Mouse (Mus musculus): ENCODE measurements around the gene Olfr1413.

Gene Olfr1413

DNA sequence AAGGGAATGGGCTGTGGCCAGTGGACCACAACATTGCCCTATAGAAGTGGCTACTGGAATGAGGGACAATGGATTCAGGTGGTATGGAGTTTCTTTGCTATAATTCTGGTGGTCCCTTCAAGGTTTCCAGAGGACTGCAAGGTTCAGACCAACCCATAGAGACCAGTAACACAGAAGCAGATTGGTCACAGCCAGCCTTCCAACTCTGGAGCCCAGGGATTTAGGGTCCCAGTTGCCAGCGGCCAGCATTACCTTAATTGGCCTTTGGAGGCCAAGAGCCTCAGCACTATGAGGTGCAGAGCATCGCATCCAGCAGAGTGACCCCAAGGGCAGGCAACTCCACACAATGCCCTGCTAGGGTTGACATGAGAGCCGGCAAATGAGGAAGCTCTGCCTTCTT, at the start of gene Olfr1413:
Gene Olfr1413 (plus strand): TSS at position 301 of the 400 bp plus-strand sequence.
- DNase-seq = no peak

DNA sequence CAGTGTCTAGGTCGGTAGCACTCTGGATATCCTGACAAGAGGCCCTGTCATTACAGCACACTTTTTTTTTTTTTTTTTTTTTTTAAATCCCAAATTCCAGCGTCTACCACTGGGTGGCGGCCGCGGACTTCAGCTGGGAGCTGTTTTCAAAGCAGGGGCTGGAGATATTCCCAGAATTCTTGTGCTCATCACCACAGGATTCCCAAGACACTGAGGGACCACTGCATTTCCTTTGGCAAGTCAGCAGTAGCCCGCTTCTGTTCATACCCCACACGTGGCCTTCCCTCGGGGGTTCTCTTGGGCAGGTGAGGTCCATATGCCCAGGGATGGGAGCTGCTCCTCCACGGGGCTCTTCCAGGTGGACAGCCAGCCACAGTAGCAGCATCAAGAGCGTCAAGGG, 49.7 kb upstream of the Olfr1413 start:
- DNase-seq = peak; percentile 48 to 66

DNA sequence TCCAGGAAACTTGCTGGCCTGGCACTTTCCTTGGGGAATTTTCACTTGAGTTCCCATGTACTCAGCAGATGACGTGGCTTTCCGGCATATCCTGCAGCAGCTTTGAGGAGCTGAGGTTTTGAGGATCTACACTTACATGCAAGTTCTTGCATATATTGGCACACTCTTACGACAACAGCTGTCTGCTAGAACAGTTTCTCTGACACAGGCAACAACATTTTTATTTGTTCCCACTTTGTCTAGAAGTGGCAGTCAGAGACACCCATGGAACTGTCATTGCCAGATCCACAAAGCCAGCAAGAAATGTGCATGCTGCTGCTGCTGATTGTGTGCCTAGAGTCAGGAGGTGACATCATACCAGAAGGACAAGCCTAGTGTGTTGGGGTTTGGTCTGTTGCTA, 47.4 kb upstream of the Olfr1413 start:
- DNase-seq = no peak

DNA sequence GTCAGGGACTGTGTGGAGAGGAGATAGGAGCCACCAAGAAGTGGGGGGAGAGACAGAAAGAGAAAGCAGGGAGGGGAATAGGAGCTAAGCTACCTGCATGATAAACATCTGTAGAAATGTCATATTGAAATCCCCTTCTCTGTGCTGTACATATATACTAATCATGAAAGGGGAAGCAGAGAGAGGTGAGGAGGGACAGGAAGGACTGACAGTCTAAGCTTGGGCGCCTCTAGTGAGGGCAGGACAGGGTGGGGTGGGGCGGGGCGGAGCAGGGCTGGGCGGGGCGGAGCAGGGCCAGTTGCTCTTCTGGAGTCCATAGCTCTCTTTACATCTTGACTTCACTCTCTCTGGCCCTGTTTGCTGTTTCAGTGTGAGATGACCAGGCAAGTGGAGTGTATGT, 34.1 kb upstream of the Olfr1413 start:
- DNase-seq = no peak

DNA sequence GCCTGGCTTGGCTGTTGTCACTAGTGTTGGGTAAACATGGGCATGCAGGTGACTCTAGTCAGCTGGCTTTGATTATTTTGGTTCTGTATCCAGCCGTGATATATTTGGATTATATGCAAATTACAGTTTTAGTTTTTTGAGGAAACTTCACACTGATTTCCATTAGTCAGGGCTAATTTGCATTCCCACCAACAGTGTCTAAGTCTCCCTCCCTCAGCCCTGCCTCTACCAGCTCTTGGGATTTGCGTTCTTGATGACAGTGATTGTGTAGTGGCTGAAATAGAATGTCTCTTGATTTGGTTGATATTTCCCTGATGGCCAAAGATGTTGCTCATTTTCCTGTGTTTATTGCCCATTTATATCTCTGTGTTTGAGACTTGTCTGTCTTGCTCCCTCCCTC, 32.1 kb upstream of the Olfr1413 start:
- DNase-seq = no peak

DNA sequence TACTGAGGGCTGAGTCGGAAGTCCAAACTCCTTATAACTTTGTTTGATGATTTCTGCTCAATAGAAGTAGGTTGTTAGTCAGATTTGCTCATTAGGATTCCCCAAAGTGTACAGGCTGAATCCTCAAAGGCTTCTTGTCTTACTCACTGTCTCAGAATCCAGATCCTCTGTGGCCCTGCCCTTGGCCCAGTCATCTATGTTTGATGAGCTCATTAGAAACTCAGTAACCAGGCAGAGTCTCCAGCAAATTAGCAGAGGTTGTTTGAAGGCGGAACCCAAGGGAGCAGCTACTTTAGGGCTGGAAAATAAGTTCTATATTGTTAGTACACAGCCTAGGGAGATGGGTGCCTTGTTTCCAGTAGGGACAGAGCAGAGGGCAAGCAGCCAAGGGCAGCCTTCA, 25.2 kb upstream of the Olfr1413 start:
- no peak for DNase-seq

DNA sequence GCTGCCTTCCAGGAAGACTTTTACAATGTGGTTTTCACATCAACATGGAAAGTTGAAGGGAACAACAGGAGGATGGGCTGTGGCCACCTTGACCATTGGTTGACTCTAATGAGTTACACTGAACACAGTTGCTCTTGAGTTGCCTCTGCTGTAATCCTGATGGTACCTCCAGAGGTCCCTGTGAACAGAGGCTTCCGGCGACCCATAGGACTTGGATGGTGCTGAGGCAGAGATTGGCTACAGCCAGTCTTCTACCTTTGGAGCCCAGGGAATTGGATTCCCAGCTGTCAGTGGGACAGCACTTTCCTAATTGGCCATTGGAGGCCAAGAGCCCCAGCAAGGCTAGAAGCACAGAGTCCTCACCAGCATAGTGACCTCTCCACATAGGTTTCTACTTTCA, 14.4 kb downstream of the Olfr1413 start, which contains the start of gene Olfr1412:
Gene Olfr1412 (plus strand): TSS at position 301 of the 400 bp plus-strand sequence.
- DNase-seq = no peak

DNA sequence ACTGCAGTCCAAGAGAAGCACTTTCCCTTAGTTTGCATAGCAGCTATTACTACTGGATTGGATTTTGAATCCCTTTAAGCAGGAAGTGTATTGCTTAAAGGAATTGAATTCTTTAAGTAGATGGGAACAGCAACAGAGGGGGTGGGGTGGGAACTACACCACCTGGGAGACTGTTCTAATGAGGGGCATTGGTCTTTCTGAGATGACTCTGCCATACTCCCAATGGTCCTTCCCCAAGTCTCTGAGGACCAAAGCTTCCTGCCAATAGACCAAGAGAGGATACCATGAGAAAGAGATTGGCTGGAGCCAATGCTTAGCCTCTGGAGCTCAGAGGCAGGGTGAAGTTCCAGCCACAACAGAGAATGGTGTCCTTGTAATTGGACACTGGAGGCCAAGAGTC, 23.0 kb downstream of the Olfr1413 start, which contains the start of gene Olfr1411:
Gene Olfr1411 (plus strand): TSS at position 301 of the 400 bp plus-strand sequence.
- no peak for DNase-seq

DNA sequence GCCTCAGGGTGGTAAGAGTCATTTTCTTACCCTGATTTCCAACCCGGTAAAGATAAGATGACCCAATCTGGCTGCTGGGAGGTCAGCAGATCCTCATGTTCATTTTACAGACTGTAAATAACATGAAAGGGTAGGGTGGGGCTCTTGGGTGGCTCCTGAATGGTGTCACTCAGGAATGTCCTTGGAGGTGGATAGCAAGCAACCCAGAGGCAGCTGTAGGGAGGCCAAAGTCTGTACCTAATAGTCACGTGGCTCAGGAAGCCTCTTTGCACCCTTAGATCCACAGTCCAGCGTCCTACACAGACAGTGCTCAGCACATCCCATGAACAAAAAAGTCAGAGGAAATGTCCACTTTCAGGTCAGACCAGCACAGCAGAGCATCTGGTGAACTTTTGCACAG, 24.9 kb downstream of the Olfr1413 start:
- no peak for DNase-seq

DNA sequence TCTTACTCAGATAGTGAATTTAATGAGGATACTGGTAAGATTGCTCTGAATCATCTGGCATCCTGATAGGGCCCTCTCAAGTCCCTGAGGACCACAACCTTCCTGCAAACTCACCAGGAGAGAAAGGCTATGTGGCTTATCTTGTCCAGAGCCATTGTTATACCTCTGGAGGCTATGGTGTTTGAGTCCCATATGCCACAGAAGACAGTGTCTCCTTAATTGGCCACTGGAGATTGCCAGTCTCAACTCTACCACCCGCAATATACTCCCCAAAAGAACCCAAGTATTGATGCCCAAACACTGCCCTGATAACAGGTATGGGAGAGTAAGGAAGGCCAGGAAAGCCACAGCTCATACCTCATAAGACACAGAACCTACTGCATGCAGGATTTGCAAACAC, 34.4 kb downstream of the Olfr1413 start, which contains the start of gene Olfr1410:
Gene Olfr1410 (plus strand): TSS at position 301 of the 400 bp plus-strand sequence.
- DNase-seq = no peak

DNA sequence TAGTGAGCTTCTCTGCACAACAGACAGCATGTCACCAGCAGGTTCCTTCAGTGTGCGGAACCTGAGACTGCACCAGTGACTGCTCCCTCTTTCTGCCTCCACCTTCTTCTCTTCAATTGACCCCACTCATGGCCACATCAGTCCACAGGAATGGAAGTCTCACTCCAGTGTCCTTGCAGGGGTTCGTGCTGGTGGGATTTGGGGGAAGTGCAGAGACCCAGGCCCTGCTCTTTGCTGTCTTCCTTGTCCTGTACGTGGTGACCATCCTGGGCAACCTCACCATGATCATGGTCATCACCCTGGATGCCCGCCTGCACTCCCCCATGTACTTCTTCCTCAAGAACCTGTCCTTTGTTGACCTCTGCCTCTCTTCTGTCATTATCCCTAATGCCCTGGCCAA, 36.6 kb downstream of the Olfr1413 start:
- no peak for DNase-seq

DNA sequence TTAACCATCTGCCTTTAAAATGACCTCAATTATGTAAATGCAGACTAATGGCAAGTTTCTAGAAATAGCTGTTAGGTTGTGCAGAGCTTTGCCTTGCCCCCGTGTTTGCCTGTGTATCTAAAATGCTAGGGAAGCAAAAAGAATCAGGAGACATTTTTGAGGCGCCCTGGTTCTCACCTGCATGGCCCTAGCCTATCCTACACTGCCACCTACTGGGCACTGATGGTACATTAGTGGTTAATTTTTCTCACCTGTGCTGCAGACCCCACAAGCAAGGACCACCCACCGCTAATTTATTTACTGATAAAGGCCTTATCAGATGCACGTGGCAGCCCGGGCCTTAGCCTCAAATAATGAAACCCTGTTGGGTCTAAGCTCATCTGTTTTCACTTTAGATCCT, 39.9 kb downstream of the Olfr1413 start:
- DNase-seq = peak; percentile 57 to 73

DNA sequence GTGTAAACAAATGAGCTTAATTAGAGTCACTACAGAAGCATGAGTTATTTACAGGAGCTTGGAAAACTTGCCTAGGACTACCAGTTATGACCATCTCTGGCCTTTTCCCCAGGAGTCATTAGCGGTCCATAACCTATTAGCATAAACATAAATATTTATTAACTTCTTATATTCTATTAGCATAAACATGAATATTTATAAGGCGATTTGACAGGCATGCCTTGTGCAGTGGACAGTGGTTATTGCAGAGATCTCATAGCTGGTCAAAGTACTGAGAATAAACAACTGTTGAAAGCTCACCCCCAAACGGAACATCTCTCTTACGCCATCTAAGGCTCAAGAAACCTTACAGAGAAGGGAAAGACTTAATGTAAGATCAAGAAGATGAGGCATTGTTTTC, 42.1 kb downstream of the Olfr1413 start:
- DNase-seq = no peak

DNA sequence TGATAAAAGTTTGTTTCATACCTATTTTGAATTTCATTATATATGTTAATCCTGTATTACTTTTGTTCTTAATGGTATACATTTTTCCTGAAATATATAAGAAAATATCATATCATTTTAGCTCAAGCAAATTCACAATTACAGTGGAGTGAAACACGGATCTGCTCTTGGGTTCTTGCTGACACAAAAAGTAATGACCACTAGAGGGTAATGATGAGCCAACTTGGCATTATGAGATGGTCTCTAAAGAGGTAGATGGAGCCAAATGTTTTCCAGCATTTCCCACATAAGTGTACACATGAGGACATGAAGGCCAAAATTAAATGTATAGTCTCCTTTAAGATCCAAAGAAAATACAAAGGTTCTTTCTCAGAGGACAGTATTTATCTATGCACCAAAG, 43.4 kb downstream of the Olfr1413 start:
- DNase-seq = no peak

DNA sequence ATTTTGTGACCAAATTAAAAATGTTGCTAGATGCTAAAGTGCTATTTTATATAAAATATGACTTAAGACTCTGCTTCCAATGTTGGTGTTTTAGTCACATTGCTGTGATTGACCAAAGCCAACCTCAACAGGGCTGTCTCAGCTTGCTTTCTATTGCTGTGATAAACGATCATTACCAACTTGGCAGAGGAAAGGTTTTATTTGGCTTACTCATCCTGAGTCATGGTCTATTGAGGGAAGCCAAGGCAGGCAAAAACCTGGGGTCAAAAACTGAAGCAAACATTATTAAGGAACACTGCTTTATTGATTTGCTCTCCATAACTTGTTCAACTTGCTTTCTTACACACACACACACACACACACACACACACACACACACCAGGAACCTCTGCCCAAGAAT, 44.9 kb downstream of the Olfr1413 start:
- DNase-seq = no peak

DNA sequence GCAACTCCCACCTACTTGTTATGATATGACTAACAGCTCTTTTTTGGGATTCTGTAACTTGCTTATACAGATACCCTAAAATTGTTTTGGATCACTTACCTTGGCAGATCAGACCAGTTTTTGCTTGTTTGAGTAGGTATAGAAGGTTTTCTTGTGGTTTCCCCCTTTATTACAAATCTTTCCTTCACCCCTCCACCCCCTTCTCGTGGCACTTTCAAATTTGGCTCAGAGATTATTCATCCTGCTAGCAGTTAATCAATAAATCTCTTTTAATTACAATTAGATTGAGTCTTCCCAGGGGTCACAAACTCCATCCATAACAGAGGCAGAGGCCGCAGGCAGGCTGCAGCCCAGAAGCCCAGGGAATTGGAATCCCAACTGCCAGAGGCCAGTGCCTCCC, 46.4 kb downstream of the Olfr1413 start, which contains the start of gene Olfr12:
Gene Olfr12 (plus strand): TSS at position 301 of the 400 bp plus-strand sequence.
- DNase-seq = no peak

DNA sequence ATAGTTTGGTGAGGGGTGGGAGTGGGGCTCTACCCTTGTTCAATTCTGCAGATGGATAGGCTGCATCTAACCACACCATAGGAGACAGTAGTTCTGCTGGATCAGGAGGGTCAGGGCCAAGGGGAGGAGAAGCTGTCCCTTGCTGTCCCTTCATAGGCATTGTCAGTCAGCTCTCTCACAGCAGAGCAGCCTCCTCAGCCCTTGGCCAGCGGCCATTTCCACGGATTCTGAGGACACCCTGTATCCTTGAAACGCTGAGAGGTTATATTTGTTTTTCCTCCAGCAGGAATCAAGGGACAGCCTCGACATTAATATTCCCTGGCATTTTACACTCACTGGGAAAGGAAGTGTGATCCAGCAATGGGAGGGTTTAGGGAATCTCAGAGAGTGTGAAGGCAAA, 47.2 kb downstream of the Olfr1413 start:
- no peak for DNase-seq
